Mouse (Mus musculus) thymus, adult 2 months (tissue): ENCODE results near the gene Abcb7. TPM values are rescaled to one million over a fixed set of nuclear protein-coding genes. Genes with fewer than 3 reads are reported as not detected.
"Not testable (repeated sequence)": the region's sequence is repeated elsewhere in the genome, so short reads cannot be mapped to it uniquely, and the experiment has no call there.

ENCODE experiments used
- DNase-seq: peaks from one replicate; pipeline ENCODE4 v3.0.0; 2021
- H3K27ac ChIP-seq: fragments of 200-500 bp; 2 replicates; pipeline ENCODE4 v1.5.1; 2012; ENCODE audit warnings: low read length, control low read depth; ENCODE audit not compliant: control insufficient read depth, insufficient read depth
- H3K27me3 ChIP-seq: fragments of 200-500 bp; 2 replicates; pipeline ENCODE4 v1.6.1; 2012; ENCODE audit warnings: mild to moderate bottlenecking, low read length, moderate library complexity, mixed read lengths; ENCODE audit not compliant: control insufficient read depth, insufficient read depth
- H3K36me3 ChIP-seq: fragments of 200-500 bp; 2 replicates; pipeline ENCODE4 v1.6.1; 2012; ENCODE audit warnings: mild to moderate bottlenecking, low read length, moderate library complexity; ENCODE audit not compliant: control insufficient read depth, insufficient read depth
- H3K4me1 ChIP-seq: fragments of 200-500 bp; replicated peaks from 2 replicates; pipeline ENCODE4 v1.6.1; 2012; ENCODE audit warnings: low read length; ENCODE audit not compliant: control insufficient read depth, insufficient read depth
- H3K4me3 ChIP-seq: fragments of 200-500 bp; 2 replicates; pipeline ENCODE4 v1.5.1; 2012; ENCODE audit warnings: mild to moderate bottlenecking, low read length, control low read depth, moderate library complexity; ENCODE audit not compliant: control insufficient read depth, insufficient read depth
- CTCF ChIP-seq: fragments of 200-500 bp; IDR thresholded peaks from 2 replicates; pipeline ENCODE4 v1.5.1; 2012; ENCODE audit warnings: mild to moderate bottlenecking, control low read depth, low read length, moderate library complexity, borderline replicate concordance; ENCODE audit not compliant: control insufficient read depth, poor library complexity, insufficient read depth; ENCODE audit errors: extremely low read depth
- POLR2A ChIP-seq: fragments of 200-500 bp; IDR thresholded peaks from 2 replicates; pipeline ENCODE4 v1.6.1; 2012; ENCODE audit warnings: mild to moderate bottlenecking, low read length, control low read depth, moderate library complexity; ENCODE audit not compliant: control insufficient read depth, poor library complexity, insufficient read depth; ENCODE audit errors: extremely low read depth
- WGBS: fragments of 180-500 bp; shearing (Covaris S2); methylation state at CpG from one replicate; pipeline ENCODE4 v1.1.7; 2018; 5-methylcytosine and 5-hydroxymethylcytosine counted together
- polyA plus RNA-seq: library from polyadenylated mRNA; depleted of rRNA; stranded (reverse); fragments of >200 nt; gene quantifications from 2 replicates; pipeline ENCODE4 v1.2.3, GENCODE M21; 2012

Gene Abcb7
- polyA plus RNA-seq, 1 experiment = 6.6 TPM

- Histone ChIP-seq H3K27ac (no peak overlapping the region), H3K36me3 (no peaks in the 10 kb centered on the region), H3K4me3 (no peak overlapping the region), H3K4me1 (no peaks in the 10 kb centered on the region), H3K27me3 (no peaks in the 10 kb centered on the region)
- TF ChIP-seq POLR2A (no peak), CTCF (no peak)
- DNase-seq = no peak
Measured at GRCm38 (mm10) chrX:104408137-104408536, 5.5 kb downstream of the Abcb7 start.

DNA sequence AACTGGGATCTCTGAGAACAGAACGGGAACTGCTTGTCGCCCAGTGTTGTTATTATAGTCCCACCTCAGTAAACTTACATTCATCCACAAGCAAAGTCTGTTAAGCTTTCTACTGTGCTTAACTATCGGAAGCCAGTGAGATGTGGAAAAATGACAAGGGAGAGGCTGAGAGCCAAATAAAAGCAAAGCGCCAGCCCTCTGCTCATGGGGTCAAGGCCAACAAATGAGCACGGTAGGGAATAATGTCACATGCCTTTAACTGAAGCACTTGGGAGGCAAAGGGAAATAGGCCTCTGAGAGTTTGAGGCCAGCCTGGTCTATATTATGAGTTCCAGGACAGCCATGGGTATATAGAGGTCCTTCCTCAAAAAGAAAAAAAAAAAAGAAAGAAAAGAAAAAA lies 11.2 kb downstream of the Abcb7 start:
- no peak overlapping the region for H3K4me3 ChIP-seq
- no peak for DNase-seq
- WGBS = 95% methylated on average over 5 of the region's 5 CpGs
- no peak overlapping the region for H3K27ac ChIP-seq
- no peaks in the 10 kb centered on the region for H3K27me3 ChIP-seq
- H3K36me3 ChIP-seq = no peaks in the 10 kb centered on the region
- no peaks in the 10 kb centered on the region for H3K4me1 ChIP-seq
- no peak for TF ChIP-seq POLR2A
- no peak for TF ChIP-seq CTCF

- H3K4me1 ChIP-seq = no peaks in the 10 kb centered on the region
- no peak overlapping the region for H3K27ac ChIP-seq
- H3K36me3 ChIP-seq = no peaks in the 10 kb centered on the region
- H3K27me3 ChIP-seq = no peaks in the 10 kb centered on the region
- no peak for DNase-seq
- TF ChIP-seq POLR2A = no peak
- no peak for TF ChIP-seq CTCF
- 89% methylated on average over 1 of the region's 1 CpGs for WGBS
- no peak overlapping the region for H3K4me3 ChIP-seq
Measured at GRCm38 (mm10) chrX:104401134-104401533, 12.5 kb downstream of the Abcb7 start.

DNA sequence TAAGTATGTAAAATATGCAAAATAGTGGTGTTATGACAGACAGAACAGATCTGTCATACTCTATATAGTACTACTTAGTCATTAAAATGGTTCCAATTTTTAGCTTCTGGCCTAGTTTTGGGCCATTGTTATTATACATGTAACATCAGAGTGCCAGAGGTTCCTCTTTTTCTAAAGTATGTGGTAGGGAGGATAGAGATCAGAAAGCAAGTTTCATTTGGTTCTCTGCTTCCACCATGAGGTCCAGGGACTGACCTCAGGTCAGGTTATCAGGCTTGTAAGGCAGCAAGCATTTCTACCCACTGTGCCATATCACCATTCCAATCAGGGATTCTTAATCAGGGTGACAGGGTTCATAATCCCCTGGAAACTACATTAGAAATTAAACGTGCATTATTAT lies 16.1 kb downstream of the Abcb7 start:
- H3K4me3 ChIP-seq = no peak overlapping the region
- H3K36me3 ChIP-seq = no peaks in the 10 kb centered on the region
- no peak for DNase-seq
- WGBS = 82% methylated on average over 1 of the region's 1 CpGs
- no peak overlapping the region for H3K27ac ChIP-seq
- no peaks in the 10 kb centered on the region for H3K4me1 ChIP-seq
- no peaks in the 10 kb centered on the region for H3K27me3 ChIP-seq
- no peak for TF ChIP-seq CTCF
- no peak for TF ChIP-seq POLR2A

- Histone ChIP-seq H3K27me3 (no peaks in the 10 kb centered on the region), H3K27ac (no peak overlapping the region), H3K36me3 (no peaks in the 10 kb centered on the region), H3K4me1 (no peaks in the 10 kb centered on the region), H3K4me3 (no peak overlapping the region)
- TF ChIP-seq CTCF (no peak), POLR2A (no peak)
- no peak for DNase-seq
Measured at GRCm38 (mm10) chrX:104359686-104360085, 54.0 kb downstream of the Abcb7 start.

DNA sequence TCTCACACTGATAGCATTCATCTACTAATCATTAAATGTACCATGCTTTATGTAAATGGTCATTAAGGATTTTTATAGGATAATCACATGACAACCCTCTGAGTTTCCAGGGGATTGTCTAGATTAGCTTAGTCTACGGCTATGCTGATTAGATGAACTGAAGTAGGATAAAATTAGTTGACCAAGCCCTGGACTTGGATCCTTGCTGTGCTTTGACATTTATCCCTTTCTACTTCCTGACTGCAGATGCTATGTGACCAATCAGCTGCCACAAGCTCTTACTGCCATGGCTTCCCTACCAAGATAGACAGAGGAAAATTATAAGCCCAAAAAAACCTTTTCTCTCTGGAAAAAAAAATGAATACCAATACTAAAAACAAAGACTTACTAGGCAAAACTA lies 57.8 kb downstream of the Abcb7 start:
- no peaks in the 10 kb centered on the region for H3K36me3 ChIP-seq
- 100% methylated on average over 1 of the region's 1 CpGs for WGBS
- TF ChIP-seq POLR2A (no peak), CTCF (no peak)

DNA sequence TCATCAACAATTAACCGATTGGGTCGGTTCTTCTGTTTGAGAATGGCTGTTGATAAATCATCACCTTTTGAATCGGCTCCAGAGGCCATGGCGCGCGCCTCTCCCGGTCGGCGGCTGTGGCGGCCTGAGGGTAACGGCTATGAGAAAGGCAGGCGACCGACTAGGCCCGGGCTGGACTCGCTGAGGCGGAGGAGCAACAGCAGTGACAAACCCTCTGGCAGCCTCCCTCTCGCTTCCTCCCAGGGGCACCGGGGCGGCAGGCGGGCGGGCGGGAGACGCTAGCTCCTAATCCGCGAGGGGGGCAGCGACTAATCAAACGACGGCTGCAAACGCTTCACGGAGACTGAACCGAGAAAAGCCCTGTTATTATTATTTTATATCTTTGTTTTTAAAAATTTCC lies 65.5 kb downstream of the Abcb7 start:
- not testable (repeated sequence) for H3K36me3 ChIP-seq, H3K27ac ChIP-seq, H3K4me3 ChIP-seq, H3K4me1 ChIP-seq, H3K27me3 ChIP-seq
- 97% methylated on average over 26 of the region's 31 CpGs for WGBS
- DNase-seq = peak; percentile 5

More for the DNA sequence above, 57.8 kb downstream of the Abcb7 start:
- Histone ChIP-seq H3K27ac (no peak overlapping the region), H3K27me3 (no peaks in the 10 kb centered on the region), H3K4me3 (no peak overlapping the region), H3K4me1 (no peaks in the 10 kb centered on the region)
- no peak for DNase-seq
